Mouse (Mus musculus) heart, adult 2 months (tissue): ENCODE data around the gene Ptprm. TPM values are rescaled to one million over a fixed set of nuclear protein-coding genes. Genes with fewer than 3 reads are reported as not detected.
A peak's percentile ranks its signal among the peaks of the same experiment; 100 is the strongest.

Source experiments
- DNase-seq, 2 experiments: peaks; one replicate each; pipeline ENCODE4 v3.0.0; 2021
- H3K27ac ChIP-seq: fragments of 200-600 bp; 2 replicates; pipeline ENCODE4 v1.8.1; 2022
- H3K27me3 ChIP-seq: fragments of 200-500 bp; 2 replicates; pipeline ENCODE4 v1.6.1; 2012; ENCODE audit warnings: mild to moderate bottlenecking, low read length, inconsistent platforms, mixed read lengths; ENCODE audit not compliant: control insufficient read depth, insufficient read depth
- H3K36me3 ChIP-seq: fragments of 200-500 bp; 2 replicates; pipeline ENCODE4 v1.6.1; 2012; ENCODE audit warnings: low read length, inconsistent platforms; ENCODE audit not compliant: control insufficient read depth, insufficient read depth
- H3K4me1 ChIP-seq: fragments of 200-500 bp; 2 replicates; pipeline ENCODE4 v1.6.1; 2011; ENCODE audit warnings: low read length; ENCODE audit not compliant: control insufficient read depth, insufficient read depth
- H3K4me3 ChIP-seq: fragments of 200-600 bp; 2 replicates; pipeline ENCODE4 v1.8.1; 2022
- H3K79me2 ChIP-seq: fragments of 200-500 bp; replicated peaks from 2 replicates; pipeline ENCODE4 v1.6.1; 2012; ENCODE audit warnings: mild to moderate bottlenecking, inconsistent platforms, low read length, moderate library complexity, mixed read lengths; ENCODE audit not compliant: control insufficient read depth, insufficient read depth
- H3K9ac ChIP-seq: fragments of 200-500 bp; 2 replicates; pipeline ENCODE4 v1.6.1; 2012; ENCODE audit warnings: low read depth, mild to moderate bottlenecking, control low read depth, inconsistent platforms, low read length, mixed read lengths
- CTCF ChIP-seq: fragments of 200-600 bp; IDR thresholded peaks from 2 replicates; pipeline ENCODE4 v1.8.1; 2022; ENCODE audit warnings: antibody characterized with exemption, mild to moderate bottlenecking, moderate library complexity
- EP300 ChIP-seq: fragments of 200-500 bp; IDR thresholded peaks from 2 replicates; pipeline ENCODE4 v1.6.1; 2011; ENCODE audit warnings: low read depth, low read length, control low read depth; ENCODE audit not compliant: insufficient read depth
- POLR2A ChIP-seq: fragments of 200-500 bp; IDR thresholded peaks from 2 replicates; pipeline ENCODE4 v1.6.1; 2011; ENCODE audit warnings: mild to moderate bottlenecking, low read depth, low read length, control low read depth; ENCODE audit not compliant: insufficient read depth
- WGBS: fragments of 180-500 bp; shearing (Covaris S2); methylation state at CpG from one replicate; pipeline ENCODE4 v1.1.7; 2018; 5-methylcytosine and 5-hydroxymethylcytosine counted together
- intact Hi-C: fragments of 180-260 bp; cut with DNase I; formaldehyde crosslinking; loops from one replicate; pipeline ENCODE4 v1.15.1; 2025
- polyA plus RNA-seq: library from polyadenylated mRNA; depleted of rRNA; stranded (reverse); fragments of >200 nt; gene quantifications from 2 replicates; pipeline ENCODE4 v1.2.3, GENCODE M21; 2012
- total RNA-seq, 2 experiments: library from RNA; stranded (reverse); gene quantifications; 2 replicates each; pipeline ENCODE4 v1.2.3; 2021

Ptprm gene
- total and polyA plus RNA-seq, 3 experiments: 34.6 to 88.5 (median 78.9) TPM

GRCm38 (mm10) chr17:66680662-66681061, 673.6 kb downstream of the Ptprm start:
- Histone ChIP-seq H3K27me3 (no peaks in the 10 kb centered on the region), H3K79me2 (no peaks in the 10 kb centered on the region), H3K4me1 (no peaks in the 10 kb centered on the region), H3K36me3 (no peaks in the 10 kb centered on the region), H3K4me3 (no peak overlapping the region), H3K27ac (no peak overlapping the region), H3K9ac (no peak overlapping the region)
- peak; percentile 26 to 64 for DNase-seq
- intact Hi-C loops: loop anchor here (2.0 to 10.0 kb wide), 3 partner anchors 72 to 792 kb away; partner anchors contain the start of gene Ptprm
- TF ChIP-seq EP300 (no peak), CTCF (peak; percentile 92)
- 46% methylated on average over 4 of the region's 4 CpGs for WGBS

GRCm38 (mm10) chr17:66674667-66675066, 679.6 kb downstream of the Ptprm start:
- no peak for DNase-seq
- intact Hi-C loops: loop anchor here (5.0 kb wide), 1 partner anchor 913 kb away; no protein-coding TSS in a partner anchor
- H3K4me3 ChIP-seq: no peak overlapping the region
- no peaks in the 10 kb centered on the region for H3K27me3 ChIP-seq
- no peaks in the 10 kb centered on the region for H3K4me1 ChIP-seq
- H3K36me3 ChIP-seq: no peaks in the 10 kb centered on the region
- no peak for TF ChIP-seq POLR2A
- no peak for TF ChIP-seq EP300
- TF ChIP-seq CTCF: no peak
- WGBS: 72% methylated on average over 2 of the region's 2 CpGs
- H3K79me2 ChIP-seq: no peaks in the 10 kb centered on the region
- no peak overlapping the region for H3K27ac ChIP-seq
- H3K9ac ChIP-seq: no peak overlapping the region

- Histone ChIP-seq H3K36me3 (no peaks in the 10 kb centered on the region), H3K4me1 (no peaks in the 10 kb centered on the region), H3K27me3 (no peaks in the 10 kb centered on the region), H3K9ac (no peak overlapping the region), H3K79me2 (no peaks in the 10 kb centered on the region), H3K4me3 (no peak overlapping the region), H3K27ac (no peak overlapping the region)
- intact Hi-C loops: no loop called here
- TF ChIP-seq POLR2A (no peak), CTCF (no peak), EP300 (no peak)
- WGBS: 91% methylated on average over 16 of the region's 16 CpGs
- no peak for DNase-seq
Measured at GRCm38 (mm10) chr17:66671715-66672230, 682.5 kb downstream of the Ptprm start.

- TF ChIP-seq CTCF (no peak), POLR2A (no peak), EP300 (no peak)
- H3K9ac ChIP-seq: no peak overlapping the region
- H3K27ac ChIP-seq: no peak overlapping the region
- H3K79me2 ChIP-seq: no peaks in the 10 kb centered on the region
- H3K4me3 ChIP-seq: no peak overlapping the region
- intact Hi-C loops: no loop called here
- H3K4me1 ChIP-seq: no peaks in the 10 kb centered on the region
- no peaks in the 10 kb centered on the region for H3K27me3 ChIP-seq
- no peaks in the 10 kb centered on the region for H3K36me3 ChIP-seq
- DNase-seq: no peak
- WGBS: 90% methylated on average over 8 of the region's 8 CpGs
Measured at GRCm38 (mm10) chr17:66671287-66671686, 683.0 kb downstream of the Ptprm start.

- intact Hi-C loops: no loop called here
- H3K27ac ChIP-seq: no peak overlapping the region
- TF ChIP-seq EP300: no peak
- no peak for TF ChIP-seq CTCF
- TF ChIP-seq POLR2A: no peak
- WGBS: 92% methylated on average over 3 of the region's 3 CpGs
- H3K4me3 ChIP-seq: no peak overlapping the region
- H3K79me2 ChIP-seq: no peaks in the 10 kb centered on the region
- H3K9ac ChIP-seq: no peak overlapping the region
- H3K36me3 ChIP-seq: no peaks in the 10 kb centered on the region
- H3K4me1 ChIP-seq: no peaks in the 10 kb centered on the region
- no peak for DNase-seq
- H3K27me3 ChIP-seq: no peaks in the 10 kb centered on the region
Measured at GRCm38 (mm10) chr17:66665791-66666190, 688.5 kb downstream of the Ptprm start.

GRCm38 (mm10) chr17:66665201-66665756, 689.0 kb downstream of the Ptprm start:
- no peak for DNase-seq
- Histone ChIP-seq H3K9ac (no peak overlapping the region), H3K27ac (no peak overlapping the region), H3K4me3 (no peak overlapping the region), H3K4me1 (no peaks in the 10 kb centered on the region), H3K36me3 (no peaks in the 10 kb centered on the region), H3K27me3 (no peaks in the 10 kb centered on the region), H3K79me2 (no peaks in the 10 kb centered on the region)
- intact Hi-C loops: no loop called here
- 96% methylated on average over 3 of the region's 3 CpGs for WGBS
- TF ChIP-seq CTCF (no peak), POLR2A (no peak), EP300 (no peak)
